Comparison of ENCODE assay signal across 9 mouse cellular contexts in genomic region chr13:41283256-41283655, GRCm38 (mm10). TPM values are rescaled to one million over a fixed set of nuclear protein-coding genes. Genes with fewer than 3 reads are reported as not detected.
DNase-seq lines count a peak whose midpoint lies in the region; ATAC-seq and TF ChIP-seq lines count a peak whose summit lies in the region.
"Had no signal": no experiment of that assay in that cellular context is flagged by ENCODE, and none has a peak within 500 bp of the region (broad histone marks: within the 10 kb centered on the region; RNA-seq: fewer than 3 reads in every experiment).

No protein-coding gene starts in this region.

- H3K9ac ChIP-seq in lung, embryonic 16.5 days (ENCODE audit: low read length): no peak overlapping the region
- H3K9ac ChIP-seq: limb, embryonic 15.5 days had no signal

- DNase-seq in G1E (ENCODE audit: low spot score): peak; percentile 33
- DNase-seq in adrenal gland, postnatal 10 days: peak; percentile 83
- peak; percentile 70 for DNase-seq in embryo, embryonic 11.5 days (ENCODE audit: low read depth, low spot score)
- DNase-seq in heart, postnatal 14 days: peak; percentile 71 to 88
- DNase-seq in kidney, postnatal 36 days: peak; percentile 79 to 89
- DNase-seq in right cerebral cortex, postnatal 10 days (ENCODE audit: low spot score in 2 of 2): peak; percentile 69 to 79

- no peak overlapping the region for H3K27ac ChIP-seq in lung, embryonic 16.5 days (ENCODE audit: low read length)
- H3K27ac ChIP-seq: limb, embryonic 15.5 days had no signal

- H3K27me3 ChIP-seq in G1E (ENCODE audit: insufficient read depth, low read length): no peaks in the 10 kb centered on the region; the same call in 1 of the 2 replicates
- H3K27me3 ChIP-seq in lung, embryonic 16.5 days (ENCODE audit: control insufficient read depth, insufficient read depth, low read depth, low read length): no peaks in the 10 kb centered on the region
- H3K27me3 ChIP-seq: limb, embryonic 15.5 days had no signal

- H3K4me1 ChIP-seq in G1E (ENCODE audit: insufficient read depth, low read depth, low read length): no peaks in the 10 kb centered on the region
- no peaks in the 10 kb centered on the region for H3K4me1 ChIP-seq in lung, embryonic 16.5 days (replicated peaks; ENCODE audit: control insufficient read depth, insufficient read depth, low read length)
- H3K4me1 ChIP-seq: limb, embryonic 15.5 days had no signal

- H3K36me3 ChIP-seq in G1E (replicated peaks): no peaks in the 10 kb centered on the region
- no peaks in the 10 kb centered on the region for H3K36me3 ChIP-seq in lung, embryonic 16.5 days (ENCODE audit: control insufficient read depth, insufficient read depth, low read length)
- H3K36me3 ChIP-seq: limb, embryonic 15.5 days had no signal

- TF ChIP-seq CTCF in G1E (IDR thresholded peaks at IDR 0.05; ENCODE audit: low read depth, low read length): 0 out of 2 replicates have a peak, but pooled peaks have one; percentile 8

- no peak overlapping the region for H3K4me3 ChIP-seq in G1E (ENCODE audit: low read depth, low read length)
- no peak overlapping the region for H3K4me3 ChIP-seq in lung, embryonic 16.5 days (ENCODE audit: low read length)
- H3K4me3 ChIP-seq: limb, embryonic 15.5 days had no signal

- intact Hi-C loops in heart, postnatal 14 days (cut with DNase I): loop anchor here (1.0 kb wide), 1 partner anchor 289 kb away; no protein-coding TSS in a partner anchor

- no peak overlapping the region for H3K4me2 ChIP-seq in lung, embryonic 16.5 days (ENCODE audit: low read depth, low read length)
- H3K4me2 ChIP-seq: limb, embryonic 15.5 days had no signal

- H3K9me3 ChIP-seq in G1E (replicated peaks): no peaks in the 10 kb centered on the region
- H3K9me3 ChIP-seq in lung, embryonic 16.5 days (ENCODE audit: control insufficient read depth, low read length): no peaks in the 10 kb centered on the region
- H3K9me3 ChIP-seq: limb, embryonic 15.5 days had no signal

- ATAC-seq in G1E (ENCODE audit: extremely low read depth, insufficient number of reproducible peaks, low FRiP score, poor library complexity, severe bottlenecking): no peak
- ATAC-seq in lung, embryonic 16.5 days (ENCODE audit: low read depth): 0 out of 2 replicates have a peak, but pooled peaks have one; percentile 43
- ATAC-seq in erythroblast, adult 5-6 weeks (replicated peaks; ENCODE audit: low FRiP score, poor library complexity, severe bottlenecking): no peak

- WGBS in lung, embryonic 16.5 days: 21% methylated on average over 5 of the region's 5 CpGs

RNA-seq across cellular contexts. Expression of gene Gm17364, which starts 9.5 kb away (rescaled TPM):
- total RNA-seq in G1E (2014; fragmentation: Nextera tagmentation) (not detected in 2 replicates), G1E (2017) (not detected in 2 replicates)
- polyA plus RNA-seq in G1E (2012): not detected in 2 replicates
- total RNA-seq in adrenal gland, postnatal 10 days (2021): not detected
- not detected for total RNA-seq in heart, postnatal 14 days (2021)
- not detected in 2 replicates for polyA plus RNA-seq in lung, embryonic 16.5 days (2015; fragmentation: Nextera tagmentation; extraction: Ambion mirVana)
- total RNA-seq in erythroblast, adult 5-6 weeks (2015; ENCODE audit: low replicate concordance): not detected in 2 replicates
- total RNA-seq in erythroblast, adult 5-6 weeks (2017; ENCODE audit: low replicate concordance): not detected in 2 replicates
- polyA plus RNA-seq: limb, embryonic 15.5 days had no signal

RNA-seq across cellular contexts. Expression of gene Smim13, which starts 33.6 kb away (rescaled TPM):
- 18.6 and 22.4 TPM in 2 replicates for total RNA-seq in G1E (2014; fragmentation: Nextera tagmentation)
- total RNA-seq in G1E (2017): 12.6 and 14.4 TPM in 2 replicates
- polyA plus RNA-seq in G1E (2012): 2.4 and 2.6 TPM in 2 replicates
- 10 to 100 TPM; 14.7 to 16.4 TPM for total RNA-seq in adrenal gland, postnatal 10 days (2021)
- 10 to 100 TPM; 22.5 to 22.7 TPM for total RNA-seq in heart, postnatal 14 days (2021)
- polyA plus RNA-seq in lung, embryonic 16.5 days (2015; fragmentation: Nextera tagmentation; extraction: Ambion mirVana): 12.4 and 13.2 TPM in 2 replicates
- 3.1 and 5.6 TPM in 2 replicates for total RNA-seq in erythroblast, adult 5-6 weeks (2015; ENCODE audit: low replicate concordance)
- total RNA-seq in erythroblast, adult 5-6 weeks (2017; ENCODE audit: low replicate concordance): 3.8 and 4.5 TPM in 2 replicates

Comparison
In these comparisons a context has a peak if more than half of its experiments do, and no peak if none do; other contexts are left out.
1. DNase-seq: peak in every context shown above with its lines; median percentile 84 in kidney, postnatal 36 days; 83 in adrenal gland, postnatal 10 days; 80 in heart, postnatal 14 days; 74 in right cerebral cortex, postnatal 10 days; 70 in embryo, embryonic 11.5 days; 33 in G1E.